Mouse (Mus musculus): ENCODE measurements around the gene Lrrc37a. TPM values are rescaled to one million over a fixed set of nuclear protein-coding genes. Genes with fewer than 3 reads are reported as not detected.
A peak's percentile ranks its signal among the peaks of the same experiment; 100 is the strongest.
"Not testable (repeated sequence)": the region's sequence is repeated elsewhere in the genome, so short reads cannot be mapped to it uniquely, and the experiment has no call there.

The Lrrc37a gene
- not detected for polyA plus RNA-seq (2017; shearing (Covaris generic))

DNA sequence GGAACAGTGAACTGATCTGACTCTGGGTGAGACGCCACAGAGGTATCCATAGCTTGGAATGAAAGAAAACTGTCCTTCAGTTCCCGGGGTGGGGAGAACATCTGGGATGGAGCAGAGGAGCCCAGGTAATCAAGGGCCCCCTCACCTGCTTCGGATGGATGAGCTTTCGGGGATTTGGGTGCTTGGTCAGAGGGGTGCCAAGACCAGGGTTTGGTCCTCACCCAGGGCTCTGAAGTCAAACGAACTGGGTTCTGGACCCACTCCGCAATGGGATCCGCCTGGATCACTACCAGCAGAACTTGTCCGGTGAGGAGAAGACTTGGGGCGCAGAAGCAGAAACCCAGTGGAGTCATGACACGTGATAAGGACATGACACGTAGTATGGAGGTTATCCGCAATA, at the start of gene Lrrc37a:
TSS of gene Lrrc37a (minus strand) at position 101 of the 400 bp plus-strand sequence.
- no peak for ATAC-seq

GRCm38 (mm10) chr11:103534973-103535372, 30.6 kb upstream of the Lrrc37a start:
- ATAC-seq, result not testable (repeated sequence)

- ATAC-seq, result no peak
Observed at GRCm38 (mm10) chr11:103512111-103512510, 7.7 kb upstream of the Lrrc37a start.

GRCm38 (mm10) chr11:103464443-103464842, 40.0 kb downstream of the Lrrc37a start:
- ATAC-seq, result no peak

GRCm38 (mm10) chr11:103451105-103451504, 53.3 kb downstream of the Lrrc37a start:
- not testable (repeated sequence) for ATAC-seq

GRCm38 (mm10) chr11:103449721-103450120, 54.7 kb downstream of the Lrrc37a start:
- not testable (repeated sequence) for ATAC-seq

DNA sequence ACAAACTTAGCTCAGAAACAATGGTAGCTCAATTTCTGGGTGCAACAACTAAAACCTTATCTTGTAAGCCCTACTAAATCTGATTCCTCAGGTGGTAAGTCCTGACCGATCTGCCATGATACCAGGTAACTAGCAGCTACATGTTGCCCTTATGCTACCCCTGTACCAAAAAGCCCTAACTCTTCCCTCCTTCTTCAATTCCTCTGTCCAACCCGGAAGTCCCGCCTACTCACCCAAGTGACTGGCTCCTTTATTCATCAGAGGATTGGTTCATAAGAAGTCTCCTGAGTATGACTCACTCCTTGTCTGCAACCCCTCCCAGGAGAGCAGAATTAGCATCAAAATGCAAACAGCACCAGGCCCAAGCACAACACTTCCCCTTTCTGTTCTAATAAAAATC, 60.7 kb downstream of the Lrrc37a start:
- ATAC-seq, result no peak

DNA sequence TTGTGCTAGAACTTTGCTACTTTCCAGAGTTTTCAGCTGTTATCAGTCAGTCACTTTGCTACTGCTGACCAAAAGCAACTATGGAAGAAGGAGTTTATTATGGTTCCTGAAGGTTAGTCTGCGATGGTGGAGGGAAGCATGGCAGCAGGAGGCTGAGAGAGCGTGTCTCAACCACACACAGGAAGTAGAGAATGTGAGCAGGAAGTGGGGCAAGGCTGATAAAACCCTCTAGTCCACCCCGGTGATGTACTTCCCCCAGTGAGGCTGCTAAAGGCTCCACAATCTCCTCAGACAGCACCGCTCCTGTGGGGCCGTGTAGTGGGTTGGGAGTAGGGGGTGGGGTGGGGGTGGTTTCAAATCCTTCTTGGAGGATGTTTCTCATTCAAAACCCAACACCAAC, 68.1 kb downstream of the Lrrc37a start:
- ATAC-seq, result no peak

- no peak for ATAC-seq
Observed at GRCm38 (mm10) chr11:103425031-103425430, 79.4 kb downstream of the Lrrc37a start.

- ATAC-seq, result no peak
Observed at GRCm38 (mm10) chr11:103419667-103420066, 84.7 kb downstream of the Lrrc37a start.

DNA sequence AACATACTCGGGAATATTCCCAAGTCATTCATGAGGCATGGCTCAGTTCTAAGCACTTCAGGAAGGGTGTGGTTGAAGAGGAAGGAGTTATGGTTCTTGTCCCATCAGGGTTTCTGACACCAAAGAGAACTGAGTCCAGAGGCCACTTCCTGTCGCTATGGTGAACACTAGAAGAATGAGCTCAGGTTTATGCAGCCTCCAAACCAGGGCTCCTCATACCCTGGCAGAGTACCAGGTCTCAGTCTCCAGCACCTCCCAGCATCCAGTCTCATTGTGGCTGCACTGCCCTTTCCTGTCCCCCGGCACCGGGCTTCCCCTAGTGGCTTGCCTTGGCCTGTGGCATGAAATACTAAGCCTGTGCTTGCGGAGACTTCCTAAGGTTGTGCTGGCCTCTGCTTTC, 85.2 kb downstream of the Lrrc37a start:
- no peak for ATAC-seq

GRCm38 (mm10) chr11:103413516-103413915, 90.9 kb downstream of the Lrrc37a start:
- no peak for ATAC-seq

GRCm38 (mm10) chr11:103412950-103413423, 91.4 kb downstream of the Lrrc37a start:
- peak; percentile 5 for ATAC-seq

DNA sequence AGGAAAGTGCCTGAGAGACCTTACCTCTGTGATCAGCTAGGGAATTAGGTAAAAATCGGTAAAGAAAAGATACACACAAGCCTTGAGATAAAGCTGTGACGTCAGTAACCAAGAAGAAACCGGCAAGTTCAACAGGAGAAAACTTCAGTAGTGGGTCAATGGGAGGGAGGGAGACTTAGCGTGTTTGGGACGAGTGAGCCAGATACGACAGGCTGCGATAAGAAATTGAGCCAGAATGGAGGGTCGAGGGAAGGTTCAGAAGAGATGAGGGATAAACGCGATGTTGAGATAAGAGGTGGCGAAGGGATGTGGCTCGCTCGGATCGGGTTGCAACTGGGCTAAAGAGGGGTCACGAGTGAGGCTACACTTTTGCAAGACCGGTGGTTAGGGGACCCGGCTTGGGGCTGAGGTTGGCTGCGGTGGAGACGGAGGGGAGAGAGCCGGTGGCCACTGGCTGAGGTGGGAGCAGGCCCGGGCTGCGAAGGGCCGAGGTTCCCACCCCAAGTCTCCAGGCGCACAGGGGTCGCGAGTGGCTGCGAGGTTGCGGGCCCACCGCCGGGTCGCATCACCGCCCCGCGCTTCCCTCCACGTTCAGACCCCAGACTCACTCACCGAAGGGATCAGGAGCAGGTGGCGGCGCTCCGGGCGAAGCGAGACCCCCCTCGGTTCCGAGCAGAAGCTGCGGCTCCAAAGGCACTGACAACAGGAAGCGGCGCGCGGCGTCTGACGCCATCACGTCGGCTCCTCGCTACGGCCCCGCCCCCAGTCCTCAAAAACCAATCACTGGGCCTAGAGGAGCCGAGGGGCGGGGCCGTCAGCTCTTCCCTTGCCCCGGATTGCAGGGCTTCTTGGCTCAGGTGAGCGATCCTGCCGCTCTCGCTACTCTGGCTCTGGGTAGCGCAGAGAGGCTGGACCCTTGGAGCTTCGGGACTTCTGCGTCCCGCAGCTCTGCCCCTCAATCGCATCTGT, 92.1 kb downstream of the Lrrc37a start, which contains the start of gene Plekhm1:
TSS of gene Plekhm1 (minus strand) at position 707 of the 969 bp plus-strand sequence.
- ATAC-seq, result peak; percentile 96

DNA sequence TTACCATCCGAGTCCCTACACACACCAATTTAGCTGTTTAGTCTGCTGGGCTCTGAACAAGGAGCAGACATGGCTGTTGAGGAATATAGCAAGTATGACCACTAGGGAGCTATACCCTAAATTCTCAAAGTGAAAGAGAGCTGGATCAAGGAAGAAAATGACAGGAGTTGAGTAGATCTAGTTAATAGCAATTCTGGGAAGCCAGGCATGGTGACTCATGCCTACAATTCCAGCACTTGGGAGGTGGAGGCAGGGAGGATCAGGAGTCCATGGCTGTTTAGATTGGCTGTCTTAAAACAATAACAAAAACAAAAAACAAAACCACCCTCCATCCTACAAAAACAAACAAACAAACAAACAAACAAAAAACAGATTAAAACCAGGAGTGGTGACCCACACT, 93.1 kb downstream of the Lrrc37a start:
- no peak for ATAC-seq

DNA sequence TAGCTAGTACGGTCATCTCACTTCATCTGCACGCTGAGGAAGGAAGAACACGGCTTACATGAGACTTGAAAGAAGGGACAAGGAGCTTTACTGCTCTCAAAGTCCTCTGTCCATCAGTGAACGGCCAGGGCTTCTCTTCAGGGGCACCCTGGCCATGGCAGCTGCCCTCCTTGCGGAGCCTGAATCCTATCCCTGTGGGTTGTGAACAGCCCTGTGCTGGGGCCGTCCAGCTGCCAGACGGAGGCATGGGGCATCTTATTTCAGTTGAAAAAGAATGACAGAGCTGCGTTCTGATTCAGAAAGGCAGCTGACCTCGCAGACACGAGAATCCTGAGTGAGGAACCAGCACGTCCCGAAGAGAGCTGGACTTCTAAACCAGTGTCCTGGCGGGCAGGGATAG, 95.5 kb downstream of the Lrrc37a start:
- ATAC-seq, result no peak

DNA sequence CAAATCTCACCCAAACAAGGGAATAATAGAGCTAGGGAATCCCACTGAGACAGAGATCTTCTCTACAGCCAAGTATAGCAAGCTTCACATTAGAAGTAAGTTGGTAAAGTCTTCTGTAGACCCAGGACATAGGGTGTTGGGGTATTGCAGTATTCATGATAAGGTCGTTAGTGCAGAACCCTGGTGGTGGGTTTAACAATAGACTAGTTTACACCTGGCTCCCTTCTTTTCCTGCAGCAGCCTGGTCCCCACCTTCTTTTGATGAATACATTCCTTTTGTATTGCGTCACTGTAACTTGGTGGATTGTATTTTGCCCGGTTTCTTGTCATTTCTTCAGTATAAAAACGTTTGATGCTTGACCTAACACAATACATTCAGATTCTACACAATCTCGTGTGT, 97.3 kb downstream of the Lrrc37a start:
- ATAC-seq, result not testable (repeated sequence)

DNA sequence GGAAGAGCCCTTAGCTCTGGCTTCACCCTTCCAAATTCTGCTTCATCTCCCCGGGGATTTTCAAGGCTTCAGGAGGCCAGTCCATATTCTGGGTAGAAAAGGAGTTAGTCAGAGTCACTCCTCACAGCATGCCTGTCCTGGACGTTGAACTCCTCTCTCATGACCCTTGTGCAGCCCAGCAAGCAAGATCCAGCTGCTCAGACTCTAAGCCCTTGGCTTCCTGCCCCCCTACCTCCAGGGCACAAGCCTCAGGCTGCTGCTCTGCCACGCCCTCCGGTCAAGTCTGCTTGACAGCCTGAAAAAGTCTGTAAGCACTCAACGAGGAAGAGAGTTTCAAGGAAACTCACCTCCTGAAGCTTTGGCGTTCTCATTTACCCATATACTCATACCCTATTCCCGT, 97.8 kb downstream of the Lrrc37a start:
- ATAC-seq, result no peak

DNA sequence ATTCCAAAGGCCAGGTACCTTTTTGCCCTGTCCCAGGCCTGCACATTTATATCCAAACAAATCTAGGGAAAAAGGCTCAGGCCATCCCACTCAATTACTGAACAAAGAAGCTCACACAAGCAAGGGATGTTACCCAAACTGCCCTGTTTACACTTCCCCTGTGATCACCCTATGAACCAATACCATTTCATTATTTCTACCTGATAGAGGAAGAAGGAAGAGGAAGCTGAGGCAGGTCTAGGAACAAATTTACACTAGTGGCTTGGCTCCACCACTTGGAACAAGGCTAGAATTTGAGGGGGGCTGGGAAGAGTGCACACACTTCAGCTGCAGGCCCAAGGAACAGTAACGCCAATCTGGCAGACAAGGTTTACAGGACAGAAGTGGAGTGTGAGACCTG, 98.6 kb downstream of the Lrrc37a start:
- no peak for ATAC-seq

GRCm38 (mm10) chr11:103404618-103405017, 99.8 kb downstream of the Lrrc37a start:
- ATAC-seq, result no peak

GRCm38 (mm10) chr11:103403776-103404175, 100.6 kb downstream of the Lrrc37a start:
- ATAC-seq, result no peak

- no peak for ATAC-seq
Observed at GRCm38 (mm10) chr11:103402738-103403137, 101.7 kb downstream of the Lrrc37a start.

DNA sequence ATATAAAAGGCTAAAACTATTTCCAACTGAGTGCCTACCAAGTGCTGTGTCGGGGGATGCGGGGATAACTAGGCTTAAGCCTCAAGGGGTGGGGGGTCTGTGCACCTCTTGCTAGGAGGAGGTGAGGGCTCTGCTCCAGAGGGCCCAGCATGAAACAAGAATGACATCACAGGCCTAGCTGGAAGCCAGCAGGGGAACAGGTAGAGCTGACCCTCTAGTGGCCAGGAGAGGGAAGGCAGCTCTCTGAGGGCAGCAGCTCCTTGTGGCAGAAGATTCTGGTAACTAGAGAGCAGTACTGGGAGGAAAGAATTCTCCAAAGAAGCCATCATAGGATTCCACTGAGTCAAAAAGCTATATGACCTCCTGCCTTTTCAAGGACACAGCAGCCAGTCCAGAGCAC, 102.2 kb downstream of the Lrrc37a start:
- ATAC-seq, result peak; percentile 76

Measured in activated CD4-positive, CD25-positive, alpha-beta regulatory T cell, adult 4 months (primary cell).